Mouse (Mus musculus): ENCODE measurements around the gene Limd2. TPM values are rescaled to one million over a fixed set of nuclear protein-coding genes. Genes with fewer than 3 reads are reported as not detected.
"Not testable (repeated sequence)": the region's sequence is repeated elsewhere in the genome, so short reads cannot be mapped to it uniquely, and the experiment has no call there.

Limd2 gene
- 100 to 1,000 TPM in 1 of 2 experiments, 10 to 100 TPM in 1; 97.2 to 103 TPM for total RNA-seq (2021)
- long read RNA-seq, experiment 1, transcript Limd2-201 (5 exons, 2,950 nt): major isoform, 52 of 66 reads
- long read RNA-seq, experiment 1, partial matches to known transcripts: 3 of 66 reads
- long read RNA-seq, experiment 1, other reads (novel, unspliced or antisense): 10 of 66 reads
- long read RNA-seq, experiment 2, transcript Limd2-201 (5 exons, 2,950 nt): major isoform, 55 of 61 reads
- long read RNA-seq, experiment 2, partial matches to known transcripts: 0 of 61 reads
- long read RNA-seq, experiment 2, other reads (novel, unspliced or antisense): 5 of 61 reads

DNA sequence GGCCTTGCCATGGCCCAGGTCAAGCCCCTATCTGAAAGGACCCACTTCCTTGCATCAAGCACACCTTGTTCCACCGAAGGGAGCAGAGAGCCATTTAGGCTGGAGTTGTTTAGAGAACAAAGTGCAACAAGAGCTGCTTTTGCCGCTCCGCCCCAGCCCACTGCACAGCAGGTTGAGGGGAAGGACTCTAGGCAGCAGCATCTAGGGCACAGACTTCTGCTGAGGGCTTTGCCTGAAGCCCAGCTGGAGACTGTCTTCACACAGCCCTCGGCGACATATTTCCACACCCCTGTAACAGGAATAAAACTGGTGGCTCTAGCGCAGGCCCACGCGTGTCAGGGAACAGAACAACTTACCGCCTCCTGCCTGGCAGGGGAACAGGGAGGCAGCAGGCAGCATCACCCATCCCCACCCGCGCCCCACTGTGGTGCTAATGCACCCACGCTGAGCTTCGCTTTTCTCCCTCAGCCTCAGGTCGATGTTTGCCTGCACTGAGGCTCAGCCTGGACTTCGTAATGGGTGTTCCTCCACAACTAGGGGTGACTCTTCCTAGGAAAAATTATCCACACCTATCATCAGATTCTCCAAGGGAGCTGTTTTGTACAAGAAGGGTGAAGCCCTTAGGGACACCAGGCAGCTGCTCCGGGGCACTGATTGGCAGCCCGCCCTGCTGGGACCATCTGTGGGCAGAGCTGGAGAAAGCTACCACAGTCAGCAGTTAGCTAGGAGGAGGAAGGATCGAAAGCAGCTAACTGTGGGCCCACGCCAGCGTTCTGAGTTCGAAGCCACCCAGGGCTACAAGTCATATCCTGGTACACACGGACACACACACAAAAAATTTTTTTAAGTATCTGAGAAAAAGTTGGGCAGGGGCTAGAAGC lies at the start of gene Limd2, which contains the start of gene Gm10840:
Limd2 (minus strand) TSS at position 20 of the 881 bp plus-strand sequence.
Gm10840 (plus strand) TSS at position 10 of the 881 bp plus-strand sequence.
- DNase-seq (ENCODE audit: low spot score in 2 of 2): peak; percentile 87 to 95
- intact Hi-C loops (cut with DNase I): no loop called here

DNA sequence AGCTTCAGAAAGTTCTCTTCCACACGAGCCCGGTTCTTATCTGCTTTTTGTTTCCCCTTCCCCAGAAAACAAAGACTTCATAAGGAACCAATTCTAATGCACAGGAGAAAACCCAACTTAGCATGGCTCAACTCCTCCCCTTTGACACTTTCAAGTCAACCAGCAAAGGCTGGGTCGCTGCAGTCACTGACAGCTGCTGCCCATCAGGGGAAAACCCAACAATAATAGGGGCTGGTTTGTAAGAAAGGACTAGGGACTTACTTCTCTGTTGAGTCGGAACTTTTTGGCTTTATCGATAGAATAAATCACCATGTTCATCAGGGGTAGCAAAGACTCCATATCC lies 41.4 kb upstream of the Limd2 start, which contains the start of gene Strada:
Strada (minus strand) TSS at position 46 of the 343 bp plus-strand sequence.
- intact Hi-C loops (cut with DNase I): no loop called here

GRCm38 (mm10) chr11:106201337-106202122 lies 40.9 kb upstream of the Limd2 start:
- no peak for DNase-seq (ENCODE audit: low spot score in 2 of 2)
- intact Hi-C loops (cut with DNase I): no loop called here

More for the DNA sequence above, 41.4 kb upstream of the Limd2 start, which contains the start of gene Strada:
- no peak for DNase-seq (ENCODE audit: low spot score in 2 of 2)

- intact Hi-C loops (cut with DNase I): no loop called here
- no peak for DNase-seq (ENCODE audit: low spot score in 2 of 2)
Measured at GRCm38 (mm10) chr11:106200756-106201155, 40.1 kb upstream of the Limd2 start.

DNA sequence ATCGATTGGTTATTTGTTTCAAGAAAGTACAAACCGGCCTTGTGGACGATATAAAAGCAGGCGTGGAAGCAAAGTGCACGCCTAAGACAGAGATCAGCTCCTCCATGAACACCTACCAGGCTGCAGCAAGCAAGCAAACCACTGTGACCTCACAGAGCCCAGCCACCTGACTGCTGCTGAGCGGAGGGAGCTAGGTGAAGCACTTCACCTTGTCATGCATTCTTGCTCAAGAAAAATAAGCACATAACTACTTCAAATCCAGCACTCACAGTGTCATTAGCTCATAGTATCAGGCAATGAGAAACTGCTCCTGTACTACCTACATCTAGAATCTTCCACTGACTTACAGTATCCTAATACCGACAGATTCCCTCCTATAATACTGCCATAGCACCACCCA lies 39.3 kb upstream of the Limd2 start:
- DNase-seq (ENCODE audit: low spot score in 2 of 2); intact Hi-C loops (cut with DNase I): not testable (repeated sequence)

GRCm38 (mm10) chr11:106198277-106198676 lies 37.6 kb upstream of the Limd2 start:
- DNase-seq (ENCODE audit: low spot score in 2 of 2): no peak
- intact Hi-C loops (cut with DNase I): no loop called here

GRCm38 (mm10) chr11:106195341-106195740 lies 34.7 kb upstream of the Limd2 start:
- intact Hi-C loops (cut with DNase I): no loop called here
- no peak for DNase-seq (ENCODE audit: low spot score in 2 of 2)

GRCm38 (mm10) chr11:106194891-106195290 lies 34.2 kb upstream of the Limd2 start:
- intact Hi-C loops (cut with DNase I): no loop called here

DNA sequence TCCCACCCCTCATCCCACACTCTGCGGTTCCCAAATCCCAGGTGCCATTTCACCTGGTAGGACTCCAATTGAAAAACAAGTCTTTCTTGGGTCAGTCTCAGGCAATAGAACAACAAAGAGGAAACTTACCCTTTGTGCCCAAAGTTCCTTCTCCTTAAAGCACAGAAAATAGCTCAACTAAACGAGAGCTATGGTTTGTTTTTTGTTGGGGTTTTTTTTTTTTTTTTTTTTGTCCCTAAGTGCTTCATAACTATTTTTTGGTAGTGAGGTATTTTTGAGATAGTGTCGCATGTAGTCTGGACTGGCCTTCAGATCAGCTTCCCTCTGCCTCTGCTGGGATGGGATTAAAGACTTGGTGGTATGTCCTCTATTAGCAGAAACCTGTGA lies 33.5 kb upstream of the Limd2 start:
- DNase-seq (ENCODE audit: low spot score in 2 of 2): no peak
- intact Hi-C loops (cut with DNase I): no loop called here

More at GRCm38 (mm10) chr11:106194891-106195290, 34.2 kb upstream of the Limd2 start:
- no peak for DNase-seq (ENCODE audit: low spot score in 2 of 2)

DNA sequence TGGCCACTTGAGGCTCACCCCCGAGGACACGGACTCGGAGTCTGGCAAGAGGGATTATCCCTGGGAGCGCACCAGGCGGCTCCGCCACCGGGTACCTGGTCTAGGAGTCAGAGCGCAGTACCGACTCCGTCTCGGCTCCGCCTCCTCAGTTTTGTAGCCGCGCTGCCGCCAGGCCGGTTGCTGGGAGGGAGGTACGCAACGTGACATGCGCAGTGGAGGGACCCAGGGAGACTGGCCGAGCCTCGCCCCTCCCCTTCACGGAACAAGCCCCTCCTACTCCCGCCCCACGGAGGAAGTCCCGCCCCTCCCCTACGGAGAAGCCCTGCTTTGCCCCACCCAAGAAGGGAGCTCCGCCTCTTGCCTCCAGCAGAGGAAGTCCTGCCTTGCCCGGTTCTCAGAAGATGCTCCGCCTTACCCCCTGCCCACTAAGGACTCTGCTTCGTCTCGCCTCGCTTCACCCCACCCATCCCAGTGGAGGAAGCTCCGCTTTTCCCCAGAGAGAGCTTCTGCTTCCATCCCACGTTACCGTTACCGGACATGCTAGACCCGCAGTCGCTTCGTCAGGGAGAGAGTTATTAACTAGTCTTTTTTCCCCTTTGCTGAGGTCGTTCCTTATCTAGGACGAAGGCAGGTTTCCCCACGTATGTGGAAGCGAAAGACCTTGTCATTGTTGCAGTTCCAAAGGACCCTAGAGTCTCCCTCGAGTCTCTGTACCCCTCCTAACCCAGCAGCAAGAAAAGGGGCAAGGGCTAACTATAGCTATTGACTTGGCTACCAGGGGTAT lies 32.9 kb upstream of the Limd2 start:
- intact Hi-C loops (cut with DNase I): no loop called here

DNA sequence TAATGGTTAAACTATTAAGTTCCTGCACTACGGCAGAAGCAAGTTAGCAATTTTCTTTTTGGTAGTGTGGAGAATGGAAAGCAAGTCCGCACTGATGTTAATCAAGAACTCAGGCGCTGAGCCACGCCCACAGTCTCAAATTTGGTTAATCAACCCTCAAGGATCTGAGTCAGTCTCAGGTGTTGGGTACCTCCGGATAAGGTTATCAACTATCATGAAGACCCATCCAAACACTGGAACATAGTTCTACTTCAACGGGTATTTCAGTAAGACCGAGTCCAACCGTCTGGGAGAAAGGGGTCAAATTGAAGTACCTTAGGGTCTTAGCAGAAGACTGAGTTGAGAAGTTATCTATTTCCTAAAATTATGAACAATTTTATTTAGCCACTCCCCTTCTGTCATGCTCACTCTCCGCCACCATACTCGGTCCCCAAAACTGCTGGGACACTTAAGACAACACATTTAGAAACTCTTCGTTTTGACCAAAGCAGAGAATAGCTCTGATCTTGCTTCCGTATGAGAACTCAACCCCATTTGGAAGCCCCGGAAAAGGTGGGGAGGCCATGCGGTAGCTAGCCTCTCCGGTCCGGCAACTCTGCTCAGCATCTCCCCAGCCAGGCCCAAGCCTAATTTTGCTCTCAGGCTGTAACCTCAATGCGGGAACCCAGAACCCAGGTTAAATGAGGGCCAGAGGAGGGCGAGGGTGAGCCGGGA lies 32.2 kb upstream of the Limd2 start:
- intact Hi-C loops (cut with DNase I): no loop called here
- no peak for DNase-seq (ENCODE audit: low spot score in 2 of 2)

More for the DNA sequence above, 32.9 kb upstream of the Limd2 start:
- peak; percentile 96 for DNase-seq (ENCODE audit: low spot score in 2 of 2)

DNA sequence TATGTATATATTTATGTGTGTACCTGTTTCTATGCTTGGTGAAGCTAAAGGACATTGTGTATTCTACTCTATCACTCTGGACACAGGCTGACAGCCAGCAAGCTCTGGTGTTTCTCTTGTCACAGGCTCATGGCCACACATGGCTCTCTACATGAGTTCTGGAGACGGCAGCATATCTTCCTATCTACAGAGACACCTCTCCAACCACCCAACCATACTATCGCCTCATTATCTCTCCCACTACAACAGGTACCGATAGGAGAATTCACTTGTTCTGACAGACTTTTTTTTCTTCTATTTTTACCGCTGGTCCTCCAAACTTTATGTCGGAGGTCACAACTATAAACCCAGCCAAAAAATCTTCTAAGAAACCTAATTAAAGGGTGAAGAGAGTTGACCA lies 31.6 kb upstream of the Limd2 start:
- intact Hi-C loops (cut with DNase I): no loop called here

GRCm38 (mm10) chr11:106191716-106192115 lies 31.1 kb upstream of the Limd2 start:
- intact Hi-C loops (cut with DNase I): no loop called here
- DNase-seq (ENCODE audit: low spot score in 2 of 2): no peak

More for the DNA sequence above, 31.6 kb upstream of the Limd2 start:
- no peak for DNase-seq (ENCODE audit: low spot score in 2 of 2)

GRCm38 (mm10) chr11:106187326-106187725 lies 26.7 kb upstream of the Limd2 start:
- DNase-seq (ENCODE audit: low spot score in 2 of 2): no peak
- intact Hi-C loops (cut with DNase I): no loop called here

DNA sequence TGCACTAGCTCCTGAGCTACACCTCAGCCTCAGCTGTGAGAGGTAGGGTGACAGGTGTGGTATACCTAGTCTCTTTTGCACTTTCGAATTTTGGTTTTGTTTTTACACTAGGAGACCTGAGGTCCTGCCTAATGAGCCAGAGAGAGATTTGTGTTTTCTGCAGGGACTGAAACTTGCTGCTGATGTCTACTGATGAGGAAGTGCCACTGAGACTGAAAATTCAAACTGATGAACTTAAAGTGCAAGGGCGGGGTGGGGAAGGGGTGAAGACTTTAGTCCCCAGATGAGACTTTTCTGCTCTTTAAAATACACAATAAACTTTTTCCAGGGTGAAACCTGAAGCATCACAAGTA lies 19.8 kb upstream of the Limd2 start:
- intact Hi-C loops (cut with DNase I): no loop called here

DNA sequence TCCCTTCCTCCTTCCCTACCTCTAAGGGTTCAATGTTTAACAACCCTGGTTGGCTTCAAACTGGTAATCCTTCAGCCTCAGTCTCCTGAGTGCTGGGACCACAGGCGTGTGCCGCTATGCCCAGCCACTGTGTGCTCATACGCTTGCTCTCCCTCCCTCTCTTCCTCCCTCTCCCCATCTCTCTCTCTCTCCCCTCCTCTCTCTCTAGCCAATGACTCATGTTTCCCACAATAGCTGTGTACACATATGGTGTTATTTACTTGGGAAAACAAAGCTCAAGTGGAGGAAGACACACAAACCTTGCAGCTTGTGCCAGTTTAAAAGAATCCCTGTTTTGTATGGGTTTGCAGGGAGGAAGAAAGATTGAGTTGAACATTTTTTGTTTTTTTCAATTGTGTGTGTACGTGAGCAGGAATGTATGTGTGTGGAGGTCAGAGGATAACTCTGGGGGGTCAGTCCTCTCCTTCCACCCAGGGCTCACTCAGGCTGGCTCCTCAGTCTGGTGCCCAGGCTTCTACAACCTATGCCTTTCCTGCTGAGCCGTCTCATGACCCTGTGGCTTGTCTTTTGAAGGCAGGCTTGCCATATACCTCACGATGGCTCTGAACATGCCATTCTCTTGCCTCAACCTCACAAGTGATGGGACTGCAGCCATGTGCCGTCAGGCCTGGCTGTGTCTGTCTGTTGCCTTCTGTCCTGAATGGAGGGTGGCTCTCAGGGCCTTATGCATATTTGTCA lies 19.2 kb upstream of the Limd2 start:
- intact Hi-C loops (cut with DNase I): no loop called here
- peak; percentile 41 to 67 for DNase-seq (ENCODE audit: low spot score in 2 of 2)

More for the DNA sequence above, 19.8 kb upstream of the Limd2 start:
- DNase-seq (ENCODE audit: low spot score in 2 of 2): no peak

- DNase-seq (ENCODE audit: low spot score in 2 of 2): no peak
- intact Hi-C loops (cut with DNase I): no loop called here
Measured at GRCm38 (mm10) chr11:106178036-106178782, 17.5 kb upstream of the Limd2 start.

Data from left cerebral cortex, postnatal 14 days (tissue).